Mouse (Mus musculus): ENCODE data around the gene Akap2. TPM values are rescaled to one million over a fixed set of nuclear protein-coding genes. Genes with fewer than 3 reads are reported as not detected.

The Akap2 gene
- polyA plus RNA-seq, 1 experiment from 2014 or later = 12.3 TPM

DNA sequence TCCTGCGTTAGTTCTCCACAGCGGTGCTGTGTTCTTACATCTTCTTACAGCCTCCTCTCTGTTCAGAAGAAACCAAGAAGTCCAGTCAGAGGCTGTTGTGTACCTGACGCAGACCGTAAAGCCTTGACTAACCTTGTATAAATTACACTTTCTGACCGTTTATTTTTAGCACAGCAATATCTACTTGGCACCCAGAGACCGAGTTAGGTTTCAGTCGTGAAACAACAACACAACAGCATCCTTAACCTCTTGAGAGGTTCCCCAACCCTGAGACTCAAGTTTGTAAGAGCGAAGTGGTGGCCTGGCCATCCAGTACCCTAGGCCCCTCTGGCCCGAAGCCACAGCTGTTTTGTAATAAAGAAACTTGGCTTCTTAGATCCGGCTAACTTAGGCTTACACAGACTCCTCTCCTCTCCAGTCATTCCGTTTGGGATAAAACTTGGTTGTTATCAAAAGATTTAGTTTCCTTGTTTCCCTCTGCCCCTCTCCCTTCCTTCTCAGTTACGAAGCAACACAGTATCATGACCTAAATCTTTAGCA, 32.7 kb upstream of the Akap2 start:
- Histone ChIP-seq H3K9ac (replicated peaks) (no peak overlapping the region), H3K27ac (no peak overlapping the region), H3K4me3 (replicated peaks) (no peak overlapping the region), H3K9me3 (no peaks in the 10 kb centered on the region), H3K27me3 (0 out of 2 replicates have a peak, but pooled peaks cover 1% of the 10 kb centered on the region), H3K4me2 (replicated peaks) (no peak overlapping the region), H3K4me1 (replicated peaks) (peaks cover 5% of the 10 kb centered on the region), H3K36me3 (no peaks in the 10 kb centered on the region)
- WGBS = 89% methylated on average over 12 of the region's 12 CpGs
- ATAC-seq = no peak

DNA sequence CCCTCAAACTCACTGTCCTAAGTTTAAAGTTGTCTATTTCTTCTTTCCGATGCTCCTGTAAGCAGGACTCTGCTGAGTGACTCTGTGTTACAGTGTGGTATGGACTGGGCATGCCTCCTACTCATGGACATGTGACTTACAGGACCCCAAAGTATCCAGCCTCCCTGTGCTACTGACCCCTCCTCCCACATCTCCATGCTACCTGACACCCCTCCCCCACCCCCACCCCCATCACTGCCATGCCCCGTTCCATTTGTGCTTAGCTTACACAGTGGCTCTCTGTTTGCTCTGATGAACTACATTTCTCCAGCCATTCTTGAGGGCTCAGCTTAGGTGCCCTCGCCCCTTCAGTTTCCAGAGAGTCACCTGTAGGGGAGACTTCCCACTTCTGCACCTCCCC, 30.7 kb upstream of the Akap2 start:
- no peak overlapping the region for H3K9ac ChIP-seq (replicated peaks)
- no peak for ATAC-seq
- H3K9me3 ChIP-seq = no peaks in the 10 kb centered on the region
- peaks cover 5% of the 10 kb centered on the region for H3K4me1 ChIP-seq (replicated peaks)
- no peak overlapping the region for H3K27ac ChIP-seq
- H3K27me3 ChIP-seq = 0 out of 2 replicates have a peak, but pooled peaks cover 4% of the 10 kb centered on the region
- no peak overlapping the region for H3K4me2 ChIP-seq (replicated peaks)
- H3K36me3 ChIP-seq = no peaks in the 10 kb centered on the region
- no peak overlapping the region for H3K4me3 ChIP-seq (replicated peaks)
- 76% methylated on average over 3 of the region's 3 CpGs for WGBS

GRCm38 (mm10) chr4:57687583-57687982, 29.9 kb upstream of the Akap2 start:
- Histone ChIP-seq H3K27me3 (0 out of 2 replicates have a peak, but pooled peaks cover 4% of the 10 kb centered on the region), H3K4me3 (replicated peaks) (no peak overlapping the region), H3K4me1 (replicated peaks) (peaks cover 5% of the 10 kb centered on the region), H3K36me3 (no peaks in the 10 kb centered on the region), H3K9ac (replicated peaks) (no peak overlapping the region), H3K4me2 (replicated peaks) (no peak overlapping the region), H3K27ac (no peak overlapping the region), H3K9me3 (no peaks in the 10 kb centered on the region)
- ATAC-seq = no peak
- 84% methylated on average over 3 of the region's 3 CpGs for WGBS

DNA sequence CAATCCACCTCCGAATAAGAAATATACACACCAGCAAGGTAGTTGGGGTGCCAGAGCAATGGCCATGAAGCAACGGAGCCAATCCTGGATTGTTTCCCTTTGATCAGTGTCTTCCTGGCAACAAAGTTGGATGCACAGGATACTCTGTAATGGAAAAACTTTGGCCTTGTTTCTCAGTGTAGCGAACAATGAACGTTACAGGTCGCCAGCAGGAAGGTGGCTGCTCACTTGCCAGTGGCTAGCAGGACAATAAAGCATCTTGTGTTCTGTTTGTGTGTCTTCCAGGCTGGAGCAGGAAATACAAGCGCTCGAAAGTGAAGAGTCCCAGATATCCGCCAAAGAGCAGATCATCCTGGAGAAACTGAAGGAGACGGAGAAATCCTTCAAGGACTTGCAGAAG, 29.3 kb upstream of the Akap2 start:
- H3K27ac ChIP-seq = no peak overlapping the region
- peaks cover 5% of the 10 kb centered on the region for H3K4me1 ChIP-seq (replicated peaks)
- H3K36me3 ChIP-seq = no peaks in the 10 kb centered on the region
- 85% methylated on average over 9 of the region's 9 CpGs for WGBS
- H3K9ac ChIP-seq (replicated peaks) = no peak overlapping the region
- no peak overlapping the region for H3K4me2 ChIP-seq (replicated peaks)
- no peak for ATAC-seq
- 0 out of 2 replicates have a peak, but pooled peaks cover 4% of the 10 kb centered on the region for H3K27me3 ChIP-seq
- no peak overlapping the region for H3K4me3 ChIP-seq (replicated peaks)
- H3K9me3 ChIP-seq = no peaks in the 10 kb centered on the region

DNA sequence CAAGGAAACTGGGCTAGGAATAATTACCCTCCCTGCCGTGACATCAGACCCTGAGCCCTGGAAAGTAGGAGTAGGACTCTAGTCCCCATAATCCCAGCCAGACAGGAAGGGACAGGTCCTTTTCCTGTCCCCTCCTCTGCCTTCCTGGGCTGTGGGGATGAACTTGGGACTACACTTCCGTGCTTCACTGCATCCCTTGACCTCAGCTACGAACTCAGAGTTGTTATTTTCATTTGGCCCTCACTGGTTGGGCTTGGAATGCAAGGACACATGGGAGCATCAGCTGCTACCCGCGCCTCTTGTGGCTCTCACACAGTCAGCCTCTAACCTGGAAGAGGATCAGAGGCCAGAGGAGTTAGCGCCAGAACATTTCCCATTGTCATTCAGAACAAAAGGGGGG, 27.5 kb upstream of the Akap2 start:
- no peak for ATAC-seq
- Histone ChIP-seq H3K9ac (replicated peaks) (no peak overlapping the region), H3K9me3 (no peaks in the 10 kb centered on the region), H3K4me2 (replicated peaks) (no peak overlapping the region), H3K36me3 (no peaks in the 10 kb centered on the region), H3K27ac (no peak overlapping the region), H3K4me3 (replicated peaks) (no peak overlapping the region), H3K4me1 (replicated peaks) (peaks cover 5% of the 10 kb centered on the region), H3K27me3 (0 out of 2 replicates have a peak, but pooled peaks cover 4% of the 10 kb centered on the region)
- WGBS = 76% methylated on average over 6 of the region's 6 CpGs

GRCm38 (mm10) chr4:57690805-57691204, 26.7 kb upstream of the Akap2 start:
- no peaks in the 10 kb centered on the region for H3K36me3 ChIP-seq
- WGBS = 30% methylated on average over 1 of the region's 1 CpGs
- no peaks in the 10 kb centered on the region for H3K9me3 ChIP-seq
- no peak overlapping the region for H3K4me2 ChIP-seq (replicated peaks)
- no peak overlapping the region for H3K27ac ChIP-seq
- H3K4me1 ChIP-seq (replicated peaks) = peaks cover 5% of the 10 kb centered on the region
- no peak for ATAC-seq
- no peak overlapping the region for H3K9ac ChIP-seq (replicated peaks)
- H3K4me3 ChIP-seq (replicated peaks) = no peak overlapping the region
- 0 out of 2 replicates have a peak, but pooled peaks cover 4% of the 10 kb centered on the region for H3K27me3 ChIP-seq

DNA sequence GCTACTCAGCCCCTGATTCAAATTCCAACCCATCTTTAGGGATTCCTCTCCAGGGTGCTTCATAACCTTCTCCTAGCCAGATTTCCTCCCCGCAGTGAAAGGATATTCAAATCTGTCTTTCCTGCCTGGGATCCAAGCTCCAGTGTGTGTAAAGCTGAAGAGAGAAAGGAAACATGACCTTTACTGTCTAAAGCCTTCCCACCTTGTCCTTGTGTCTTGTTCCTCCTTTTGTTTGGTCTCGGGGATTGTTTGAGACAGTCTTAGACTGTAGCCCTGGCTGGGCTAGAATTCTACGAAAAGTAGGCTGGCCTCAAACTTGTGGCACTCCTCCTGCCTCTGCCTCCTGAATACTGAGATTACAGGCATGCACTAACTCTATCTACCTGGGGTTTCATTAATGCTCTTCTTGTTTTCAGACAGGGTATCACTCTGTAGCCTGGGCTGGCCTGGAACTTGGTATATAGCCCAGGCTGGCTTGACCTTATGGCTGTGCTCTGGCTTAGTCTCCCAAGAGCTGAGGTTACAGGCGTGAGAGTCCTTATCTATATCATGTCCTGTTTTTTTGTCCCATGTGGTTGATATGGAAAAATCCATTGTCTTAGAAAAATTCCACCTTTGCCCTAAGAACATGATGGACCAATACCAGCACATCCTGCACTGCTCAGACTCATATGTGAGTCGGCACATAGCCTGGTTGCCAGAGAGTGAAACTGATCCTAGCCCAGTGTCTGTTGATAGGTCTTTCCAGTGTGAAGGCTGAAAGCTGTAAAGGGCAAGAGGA, 22.9 kb upstream of the Akap2 start:
- no peak for ATAC-seq
- no peaks in the 10 kb centered on the region for H3K36me3 ChIP-seq
- no peak overlapping the region for H3K4me3 ChIP-seq (replicated peaks)
- no peak overlapping the region for H3K4me2 ChIP-seq (replicated peaks)
- H3K9me3 ChIP-seq = no peaks in the 10 kb centered on the region
- H3K27me3 ChIP-seq = 0 out of 2 replicates have a peak, but pooled peaks cover 4% of the 10 kb centered on the region
- no peak overlapping the region for H3K9ac ChIP-seq (replicated peaks)
- WGBS = 81% methylated on average over 5 of the region's 5 CpGs
- H3K4me1 ChIP-seq (replicated peaks) = no peaks in the 10 kb centered on the region
- H3K27ac ChIP-seq = no peak overlapping the region

DNA sequence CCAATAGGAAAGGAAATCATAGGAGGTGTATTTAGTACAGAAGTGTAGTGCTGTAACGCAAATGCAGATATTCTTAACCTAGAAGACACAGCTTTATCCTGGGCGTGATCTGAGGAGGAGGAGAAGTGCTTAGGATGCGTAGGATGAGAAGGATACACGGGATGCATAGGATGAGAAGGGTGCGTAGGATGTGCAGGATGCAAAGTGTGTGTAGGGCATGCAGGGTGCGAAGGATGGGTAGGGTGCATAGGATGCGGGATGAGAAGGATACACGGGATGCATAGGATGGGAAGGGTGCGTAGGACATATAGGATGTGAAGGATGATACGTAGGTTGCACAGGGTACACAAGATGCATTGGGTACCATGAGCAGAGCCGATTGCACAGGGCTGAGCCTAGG, 20.5 kb upstream of the Akap2 start:
- Histone ChIP-seq H3K9me3 (no peaks in the 10 kb centered on the region), H3K9ac (replicated peaks) (no peak overlapping the region), H3K4me2 (replicated peaks) (no peak overlapping the region), H3K36me3 (no peaks in the 10 kb centered on the region), H3K4me1 (replicated peaks) (no peaks in the 10 kb centered on the region), H3K27ac (no peak overlapping the region), H3K4me3 (replicated peaks) (no peak overlapping the region), H3K27me3 (no peaks in the 10 kb centered on the region)
- WGBS = 97% methylated on average over 11 of the region's 11 CpGs
- no peak for ATAC-seq

DNA sequence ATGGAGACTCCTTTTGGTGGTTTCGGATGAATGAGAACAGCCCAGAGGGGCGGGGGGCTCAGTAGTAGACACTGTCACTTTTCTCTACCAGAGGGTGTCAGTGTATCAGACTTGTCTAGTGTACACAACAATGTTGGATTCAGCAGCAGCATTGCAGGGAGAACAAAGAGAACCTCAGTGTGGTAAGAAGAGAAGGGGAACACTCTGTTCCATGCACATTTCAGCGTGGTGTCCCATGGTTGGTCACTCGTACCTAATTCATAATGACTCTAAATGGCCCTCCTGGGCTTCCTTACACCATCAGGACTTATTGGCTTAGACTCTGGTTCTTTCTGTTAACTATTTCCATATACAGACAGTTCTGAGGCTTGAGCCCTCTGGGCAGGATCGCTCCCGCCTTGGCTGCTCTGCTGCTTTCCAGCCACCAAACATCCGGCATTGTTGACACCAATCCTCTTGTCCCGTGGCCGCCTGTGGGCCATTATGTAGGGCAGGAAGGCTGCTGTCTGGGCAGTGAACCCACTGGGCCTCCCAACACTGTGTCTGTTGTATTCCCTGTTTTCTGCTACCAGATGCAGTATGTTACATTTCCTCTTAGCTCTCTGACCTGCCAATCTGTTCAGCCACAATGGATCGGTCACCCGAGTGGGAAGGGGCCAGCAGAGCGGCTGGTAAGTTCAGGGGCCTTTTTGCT, 19.4 kb upstream of the Akap2 start:
- Histone ChIP-seq H3K4me3 (replicated peaks) (no peak overlapping the region), H3K27ac (no peak overlapping the region), H3K4me1 (replicated peaks) (no peaks in the 10 kb centered on the region), H3K9me3 (no peaks in the 10 kb centered on the region), H3K27me3 (no peaks in the 10 kb centered on the region), H3K9ac (replicated peaks) (no peak overlapping the region), H3K36me3 (no peaks in the 10 kb centered on the region), H3K4me2 (replicated peaks) (no peak overlapping the region)
- no peak for ATAC-seq
- 88% methylated on average over 12 of the region's 12 CpGs for WGBS

GRCm38 (mm10) chr4:57701576-57701975, 15.9 kb upstream of the Akap2 start:
- Histone ChIP-seq H3K36me3 (no peaks in the 10 kb centered on the region), H3K4me3 (replicated peaks) (no peak overlapping the region), H3K27ac (no peak overlapping the region), H3K9me3 (no peaks in the 10 kb centered on the region), H3K27me3 (no peaks in the 10 kb centered on the region), H3K9ac (replicated peaks) (no peak overlapping the region), H3K4me1 (replicated peaks) (no peaks in the 10 kb centered on the region), H3K4me2 (replicated peaks) (no peak overlapping the region)
- no peak for ATAC-seq
- WGBS = 87% methylated on average over 5 of the region's 5 CpGs

- H3K4me1 ChIP-seq (replicated peaks) = no peaks in the 10 kb centered on the region
- H3K27ac ChIP-seq = no peak overlapping the region
- H3K9ac ChIP-seq (replicated peaks) = no peak overlapping the region
- no peak for ATAC-seq
- no peaks in the 10 kb centered on the region for H3K27me3 ChIP-seq
- no peaks in the 10 kb centered on the region for H3K36me3 ChIP-seq
- H3K9me3 ChIP-seq = no peaks in the 10 kb centered on the region
- H3K4me2 ChIP-seq (replicated peaks) = no peak overlapping the region
- WGBS = 83% methylated on average over 11 of the region's 11 CpGs
- H3K4me3 ChIP-seq (replicated peaks) = no peak overlapping the region
Observed at GRCm38 (mm10) chr4:57703574-57704470, 13.6 kb upstream of the Akap2 start.
